Mouse (Mus musculus) heart, adult 10 weeks (tissue): ENCODE data around the gene Pitpnm2. TPM values are rescaled to one million over a fixed set of nuclear protein-coding genes. Genes with fewer than 3 reads are reported as not detected.

ENCODE experiments used
- polyA plus RNA-seq: library from polyadenylated mRNA; stranded (reverse); fragments of 350-450 nt; fragmentation: Illumina TruSeq; extraction: RNeasy Lipid Tissue Mini Kit (QIAGEN cat#74804); gene quantifications from one replicate; pipeline ENCODE4 v1.2.3, GENCODE M21; 2014; ENCODE audit warnings: low read depth, low replicate concordance

The Pitpnm2 gene
- polyA plus RNA-seq: 30.2 TPM

DNA sequence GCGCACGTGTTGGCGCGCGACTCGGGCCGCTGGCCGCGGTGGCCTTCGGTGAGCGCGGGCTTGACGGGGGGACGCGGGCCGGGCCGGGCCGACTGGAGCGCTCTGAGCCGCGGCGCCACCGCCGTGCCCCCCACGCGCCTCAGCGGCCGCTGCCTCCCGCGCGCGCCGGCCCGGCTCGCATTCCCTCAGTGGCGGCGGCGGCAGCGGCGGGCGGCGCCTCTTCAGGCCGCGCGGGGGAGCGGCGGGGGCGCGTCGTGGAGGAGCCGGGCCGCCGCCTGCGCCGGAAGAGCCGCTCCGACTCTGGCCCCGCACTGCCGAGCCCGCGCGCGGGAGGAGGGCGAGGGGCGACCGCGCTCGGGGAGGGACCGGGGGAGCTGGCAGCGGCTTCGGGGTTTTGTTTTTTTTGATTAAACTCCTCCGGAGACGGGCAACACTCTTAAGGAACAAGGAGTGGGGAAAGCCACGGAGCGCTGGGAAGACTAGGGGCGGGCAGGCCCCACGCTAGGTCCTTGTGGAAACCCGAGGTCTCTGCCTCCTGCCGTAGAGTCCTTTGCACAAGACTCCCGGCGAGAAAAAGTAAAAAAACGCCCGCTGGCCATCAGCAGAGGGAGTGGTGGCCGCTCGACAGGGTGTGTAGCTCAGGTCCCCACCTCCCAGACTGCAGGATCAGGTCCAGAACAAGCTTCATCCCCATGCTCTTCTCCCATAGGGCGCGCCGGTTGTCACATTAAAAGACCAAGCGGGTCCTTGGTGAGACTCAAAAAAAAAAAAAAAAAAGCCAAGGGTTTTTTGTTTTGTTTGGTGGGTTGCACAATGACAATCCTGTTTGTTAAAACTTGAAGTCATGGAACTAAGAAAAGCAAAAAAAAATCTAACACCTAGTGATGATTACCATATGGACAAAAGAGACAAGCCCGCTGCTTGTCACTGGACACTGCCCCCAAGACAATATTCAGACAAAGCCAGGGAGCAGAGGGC is at the start of gene Pitpnm2:
Gene Pitpnm2, minus strand, starts transcription at position 147 of the 978 bp plus-strand sequence.

DNA sequence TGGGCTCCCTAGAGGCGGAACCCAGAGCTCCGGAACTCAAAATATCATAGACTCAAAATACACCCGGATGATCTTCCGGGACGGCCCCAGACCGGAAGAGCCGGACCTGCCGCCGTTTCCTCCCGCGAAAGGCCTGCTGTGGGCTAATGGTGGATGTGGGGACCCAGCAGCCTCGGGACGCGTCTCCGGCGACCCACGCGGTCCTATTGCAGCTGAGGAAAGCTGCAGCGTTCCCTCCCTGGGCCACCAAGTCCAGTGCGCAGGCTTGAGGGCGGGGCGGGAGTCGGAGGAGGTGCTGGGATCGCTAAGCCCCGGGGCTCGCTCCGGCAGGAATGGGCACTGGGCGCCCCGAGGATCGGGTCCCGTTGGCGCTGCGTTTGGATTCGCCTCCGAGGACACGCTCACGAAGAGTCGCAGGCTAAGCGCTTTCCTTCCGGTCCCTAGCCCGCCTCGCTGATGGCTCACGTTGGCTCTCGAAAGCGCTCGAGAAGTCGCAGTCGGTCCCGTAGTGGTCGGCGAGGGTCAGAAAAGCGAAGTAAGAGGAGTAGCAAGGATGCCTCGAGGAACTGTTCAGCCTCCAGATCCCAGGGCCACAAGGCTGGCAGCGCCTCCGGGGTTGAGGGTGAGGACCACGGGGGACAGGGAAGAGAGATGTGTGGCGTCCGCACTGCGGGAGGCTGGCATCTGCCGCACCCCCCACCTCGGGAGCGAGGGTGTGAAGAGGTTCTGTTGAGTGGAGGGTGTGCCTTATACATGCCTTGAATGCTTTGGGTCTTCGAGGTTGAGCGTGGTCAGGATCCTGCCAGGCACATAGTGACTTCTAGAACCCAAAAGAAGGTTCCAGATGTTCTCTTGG is 133.3 kb downstream of the Pitpnm2 start, which contains the start of gene Arl6ip4:
Gene Arl6ip4, plus strand, starts transcription at position 100 of the 856 bp plus-strand sequence.

DNA sequence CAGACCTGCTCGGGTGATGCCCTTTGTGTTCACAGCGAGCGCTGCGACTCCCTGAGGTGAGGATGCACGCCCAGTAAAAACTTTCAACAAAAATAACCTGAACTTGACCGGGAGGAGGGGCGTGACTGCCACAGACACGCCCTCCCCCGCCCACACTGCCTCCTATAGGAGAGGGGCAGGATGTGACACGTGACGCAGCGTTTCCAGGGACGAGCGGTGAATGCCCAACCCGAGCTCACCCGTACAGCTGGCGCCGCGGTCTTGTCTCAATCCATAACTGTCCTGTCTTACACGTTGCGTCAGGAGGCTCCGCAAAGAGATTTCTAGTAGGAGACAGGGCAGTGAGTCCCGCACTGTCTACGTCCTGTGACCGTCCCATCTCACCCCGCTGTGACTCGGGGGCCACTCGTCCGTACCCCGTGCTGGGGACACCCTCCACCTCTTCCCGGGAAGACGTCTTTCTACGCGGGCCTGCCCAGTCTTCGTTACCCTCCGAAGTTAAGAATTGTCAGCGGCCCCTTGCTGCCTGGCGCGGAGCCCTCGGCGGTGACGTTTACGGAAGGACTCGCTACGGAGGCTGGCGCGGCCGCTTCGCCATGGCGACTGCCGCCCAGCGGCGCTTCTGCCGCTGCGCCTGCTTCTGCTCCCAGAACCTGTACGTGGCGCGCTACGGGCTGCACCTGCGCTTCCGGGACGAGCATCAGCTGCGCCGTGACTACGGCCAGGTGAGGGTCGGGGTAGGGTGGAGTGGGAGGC is 137.6 kb downstream of the Pitpnm2 start, which contains the start of gene Ogfod2:
Gene Ogfod2, plus strand, starts transcription at position 556 of the 756 bp plus-strand sequence.

DNA sequence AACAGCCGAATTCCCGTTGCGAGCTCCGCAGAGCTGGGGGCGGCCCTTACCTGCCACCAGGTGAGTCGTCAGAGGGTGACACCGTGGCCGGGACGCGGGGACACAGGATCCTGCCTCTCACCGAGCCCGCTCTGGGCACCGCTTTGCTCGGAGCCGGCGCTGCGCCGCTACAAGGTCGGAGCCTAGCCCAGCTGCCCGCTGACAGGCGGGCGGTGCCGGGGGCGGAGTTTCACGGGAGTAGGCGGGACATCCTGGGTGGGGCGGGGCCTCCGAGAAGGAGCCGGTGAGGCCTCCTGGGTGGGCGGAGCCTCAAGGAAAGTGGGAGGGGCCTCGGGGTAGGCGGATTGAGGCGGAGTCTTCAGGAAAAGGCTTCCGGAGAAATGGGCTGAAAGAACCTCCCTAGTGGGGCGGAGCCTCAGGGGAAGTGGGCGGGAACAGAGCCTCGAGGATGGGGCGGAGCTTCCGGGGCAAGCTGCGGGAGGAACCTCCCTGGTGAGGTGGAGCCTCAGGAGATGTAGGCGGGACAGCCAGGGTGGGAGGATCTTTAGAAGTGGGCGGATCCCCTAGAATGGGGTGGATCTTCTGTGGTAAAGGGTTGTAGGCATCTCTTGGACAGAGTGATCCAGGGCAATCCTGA is 153.8 kb downstream of the Pitpnm2 start, which contains the start of gene Abcb9:
Gene Abcb9, minus strand, starts transcription at position 203 of the 637 bp plus-strand sequence.

Other genes starting within 250 kb of the Pitpnm2 start
- 17.6 TPM for gene Vps37b, start 217.5 kb downstream of the Pitpnm2 start, polyA plus RNA-seq
- gene Abcb9, start 154.0 kb downstream of the Pitpnm2 start, polyA plus RNA-seq: 8.5 TPM
- gene Ogfod2, start 137.5 kb downstream of the Pitpnm2 start, polyA plus RNA-seq: 23.0 TPM
- gene Arl6ip4, start 133.7 kb downstream of the Pitpnm2 start, polyA plus RNA-seq: 34.7 TPM
- gene Mphosph9, start 78.2 kb upstream of the Pitpnm2 start, polyA plus RNA-seq: 4.4 TPM
- 19.7 TPM for gene 2810006K23Rik, start 78.3 kb upstream of the Pitpnm2 start, polyA plus RNA-seq
- gene Cdk2ap1, start 113.3 kb upstream of the Pitpnm2 start, polyA plus RNA-seq: 160 TPM
- gene Sbno1, start 176.2 kb upstream of the Pitpnm2 start, polyA plus RNA-seq: 22.7 TPM
- gene Kmt5a, start 190.2 kb upstream of the Pitpnm2 start, polyA plus RNA-seq: 165 TPM
- gene Rilpl2, start 228.6 kb upstream of the Pitpnm2 start, polyA plus RNA-seq: 8.1 TPM
- 14.0 TPM for gene Snrnp35, start 233.4 kb upstream of the Pitpnm2 start, polyA plus RNA-seq